Comparison of ENCODE assay signal across 9 mouse cellular contexts in the genomic region with DNA sequence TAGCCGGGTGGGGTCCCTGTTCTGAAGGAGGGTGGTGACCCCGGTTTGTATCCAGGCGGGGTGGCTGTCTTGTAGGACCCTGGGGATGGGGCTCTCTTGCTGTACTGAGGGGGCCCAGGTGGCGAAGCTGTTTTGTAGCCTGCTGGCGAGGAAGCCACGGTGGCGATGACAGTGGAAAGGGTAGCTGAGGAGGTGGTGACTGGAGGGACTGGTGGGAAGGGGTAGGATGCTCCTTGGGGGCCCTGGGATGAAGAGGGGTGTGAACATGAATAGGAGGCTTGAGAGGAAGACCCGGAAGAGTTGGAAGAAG. TPM values are rescaled to one million over a fixed set of nuclear protein-coding genes. Genes with fewer than 3 reads are reported as not detected.
DNase-seq lines count a peak whose midpoint lies in the region; ATAC-seq and TF ChIP-seq lines count a peak whose summit lies in the region.
"Had no signal": no experiment of that assay in that cellular context is flagged by ENCODE, and none has a peak within 500 bp of the region (broad histone marks: within the 10 kb centered on the region; RNA-seq: fewer than 3 reads in every experiment).

No protein-coding gene starts in this region.

- peak overlapping the region; percentile 54 for H3K27ac ChIP-seq in kidney, adult 2 months (ENCODE audit: insufficient read depth, low read depth, low read length)
- peak overlapping the region; percentile 90 for H3K27ac ChIP-seq in bone marrow, adult 2 months (ENCODE audit: control insufficient read depth, insufficient read depth, low read depth, low read length, poor library complexity)
- H3K27ac ChIP-seq in heart, postnatal 0 days (ENCODE audit: low read depth): peak overlapping the region; percentile 82; the same call in 1 of the 2 replicates
- H3K27ac ChIP-seq in macrophage: no peak overlapping the region

- H3K4me1 ChIP-seq in kidney, adult 2 months (ENCODE audit: control insufficient read depth, insufficient read depth, low read length): peaks cover 12% of the 10 kb centered on the region; the same call in 1 of the 2 replicates
- H3K4me1 ChIP-seq in bone marrow, adult 2 months (ENCODE audit: control insufficient read depth, insufficient read depth, low read length): no peaks in the 10 kb centered on the region; the same call in 1 of the 2 replicates
- H3K4me1 ChIP-seq in heart, postnatal 0 days (ENCODE audit: control insufficient read depth, insufficient read depth): 0 out of 2 replicates have a peak, but pooled peaks cover 4% of the 10 kb centered on the region

- H3K4me3 ChIP-seq in kidney, adult 2 months (ENCODE audit: insufficient read depth, low read depth, low read length): peak overlapping the region; percentile 71; the same call in 1 of the 2 replicates
- peak overlapping the region; percentile 78 for H3K4me3 ChIP-seq in bone marrow, adult 2 months (replicated peaks; ENCODE audit: control insufficient read depth, low read depth, low read length)
- H3K4me3 ChIP-seq in heart, postnatal 0 days (ENCODE audit: low read depth, low read length): peak overlapping the region; percentile 70
- H3K4me3 ChIP-seq in macrophage (ENCODE audit: inconsistent target): peak overlapping the region; percentile 10; the same call in 1 of the 2 replicates

- no peaks in the 10 kb centered on the region for H3K9me3 ChIP-seq in heart, postnatal 0 days (replicated peaks; ENCODE audit: control insufficient read depth, low read length)

- peak overlapping the region; percentile 100 for H3K4me2 ChIP-seq in heart, postnatal 0 days (ENCODE audit: low read depth, low read length)

- peaks cover 12% of the 10 kb centered on the region; the same call in 1 of the 2 replicates for H3K79me2 ChIP-seq in macrophage (ENCODE audit: inconsistent target)

- no peak for TF ChIP-seq POLR2A in kidney, adult 2 months (IDR thresholded peaks at IDR 0.05; ENCODE audit: low read depth, low read length)
- no peak for TF ChIP-seq POLR2A in bone marrow, adult 2 months (IDR thresholded peaks at IDR 0.05; ENCODE audit: borderline replicate concordance, control insufficient read depth, low read depth, low read length)

- peak overlapping the region; percentile 91 for H3K9ac ChIP-seq in heart, postnatal 0 days (replicated peaks; ENCODE audit: low read depth, low read length)

- ATAC-seq in heart, postnatal 0 days (ENCODE audit: insufficient read depth, low read depth): no peak

- H3K36me3 ChIP-seq in kidney, adult 2 months (ENCODE audit: control insufficient read depth, insufficient read depth, low read length): 0 out of 2 replicates have a peak, but pooled peaks cover 1% of the 10 kb centered on the region
- H3K36me3 ChIP-seq in heart, postnatal 0 days (replicated peaks; ENCODE audit: control insufficient read depth, insufficient read depth, low read length): peaks cover 39% of the 10 kb centered on the region
- H3K36me3 ChIP-seq in macrophage (ENCODE audit: inconsistent target): 0 out of 2 replicates have a peak, but pooled peaks cover 5% of the 10 kb centered on the region

- H3K27me3 ChIP-seq in kidney, adult 2 months (replicated peaks; ENCODE audit: control insufficient read depth, insufficient read depth, low read length): no peaks in the 10 kb centered on the region
- no peaks in the 10 kb centered on the region for H3K27me3 ChIP-seq in heart, postnatal 0 days (ENCODE audit: control insufficient read depth, insufficient read depth, low read length)

- 31% methylated on average over 8 of the region's 8 CpGs for WGBS in kidney, adult 2 months
- WGBS in bone marrow, adult 2 months: 20% methylated on average over 8 of the region's 8 CpGs
- WGBS in heart, postnatal 0 days: 14% methylated on average over 8 of the region's 8 CpGs
- WGBS in macrophage (ENCODE audit: missing documents): 31% methylated on average over 8 of the region's 8 CpGs

- no peak for TF ChIP-seq CTCF in kidney, adult 2 months (conservative IDR thresholded peaks at IDR 0.05; ENCODE audit: insufficient read depth, insufficient read length, low read depth, low read length)
- no peak for TF ChIP-seq CTCF in bone marrow, adult 2 months (IDR thresholded peaks at IDR 0.05; ENCODE audit: control insufficient read depth, insufficient read depth, low read length)
- no peak for TF ChIP-seq CTCF in heart, postnatal 0 days (IDR thresholded peaks at IDR 0.05; ENCODE audit: low read depth)

- DNase-seq in kidney, adult 2 months: no peak
- no peak for DNase-seq in kidney, adult 11 months
- DNase-seq in heart, postnatal 0 days (ENCODE audit: low spot score): no peak
- DNase-seq in MN1 (ENCODE audit: low spot score): no peak
- no peak for DNase-seq in urinary bladder, postnatal 25 days (ENCODE audit: low spot score)
- no peak for DNase-seq in cerebellum, adult 11-12 months

- TF ChIP-seq EP300 in heart, postnatal 0 days (IDR thresholded peaks at IDR 0.05; ENCODE audit: low read depth): no peak

RNA-seq across cellular contexts. Expression of gene Grcc10, which starts 5.1 kb away (rescaled TPM):
- 387 and 474 TPM in 2 replicates for polyA plus RNA-seq in kidney, adult 2 months (2012; rRNA removed)
- 138 and 208 TPM in 2 replicates for polyA plus RNA-seq in bone marrow, adult 2 months (2011; ENCODE audit: insufficient read depth, insufficient read length, low replicate concordance, missing spikeins)
- 119 and 153 TPM in 2 replicates for total RNA-seq in heart, postnatal 0 days (2014; rRNA removed; ENCODE audit: low replicate concordance)
- polyA plus RNA-seq in heart, postnatal 0 days (2015; fragmentation: Nextera tagmentation; extraction: Ambion mirVana): 492 and 535 TPM in 2 replicates
- 10 to 100 TPM in 19 of 26 experiments, 1 to 10 TPM in 7; 5.5 to 46.1 (median 17.1) TPM for total RNA-seq in macrophage (2018; cell fraction: chromatin; rRNA removed)
- total RNA-seq in macrophage (2018; cell fraction: cytosol; rRNA removed): 100 to 1,000 TPM; 123 to 226 (median 148) TPM
- 10 to 100 TPM; 14.9 to 66.2 (median 33.4) TPM for total RNA-seq in macrophage (2018; cell fraction: nucleus; rRNA removed)
- 43.6 to 99.2 TPM (median 63.8 TPM) in 3 replicates for polyA plus RNA-seq in macrophage (2018)

RNA-seq across cellular contexts. Expression of gene Ptpn6, which starts 7.7 kb away (rescaled TPM):
- polyA plus RNA-seq in kidney, adult 2 months (2012; rRNA removed): 21.5 and 31.7 TPM in 2 replicates
- 239 and 439 TPM in 2 replicates for polyA plus RNA-seq in bone marrow, adult 2 months (2011; ENCODE audit: insufficient read depth, insufficient read length, low replicate concordance, missing spikeins)
- 2.4 and 6.3 TPM in 2 replicates for total RNA-seq in heart, postnatal 0 days (2014; rRNA removed; ENCODE audit: low replicate concordance)
- polyA plus RNA-seq in heart, postnatal 0 days (2015; fragmentation: Nextera tagmentation; extraction: Ambion mirVana): 4.3 and 4.5 TPM in 2 replicates
- total RNA-seq in macrophage (2018; cell fraction: chromatin; rRNA removed): 100 to 1,000 TPM in 17 of 26 experiments, 10 to 100 TPM in 9; 26.9 to 536 (median 152) TPM
- total RNA-seq in macrophage (2018; cell fraction: cytosol; rRNA removed): 100 to 1,000 TPM; 107 to 454 (median 253) TPM
- total RNA-seq in macrophage (2018; cell fraction: nucleus; rRNA removed): 100 to 1,000 TPM in 20 of 26 experiments, 10 to 100 TPM in 6; 52.4 to 435 (median 173) TPM
- 172 to 251 TPM (median 215 TPM) in 3 replicates for polyA plus RNA-seq in macrophage (2018)

RNA-seq across cellular contexts. Expression of gene Gm45234, which starts 9.6 kb away (rescaled TPM):
- not detected in 2 replicates for polyA plus RNA-seq in kidney, adult 2 months (2012; rRNA removed)
- not detected in 2 replicates for polyA plus RNA-seq in bone marrow, adult 2 months (2011; ENCODE audit: insufficient read depth, insufficient read length, low replicate concordance, missing spikeins)
- total RNA-seq in heart, postnatal 0 days (2014; rRNA removed; ENCODE audit: low replicate concordance): not detected in 2 replicates
- not detected in 2 replicates for polyA plus RNA-seq in heart, postnatal 0 days (2015; fragmentation: Nextera tagmentation; extraction: Ambion mirVana)
- total RNA-seq in macrophage (2018; cell fraction: chromatin; rRNA removed): 1 to 10 TPM in 1 of 26 experiments, not detected in 25; 2.2 TPM
- total RNA-seq in macrophage (2018; cell fraction: cytosol; rRNA removed): under 1 TPM in 7 of 26 experiments, not detected in 19; 0.10 to 0.44 (median 0.19) TPM
- under 1 TPM in 1 of 26 experiments, not detected in 25; 0.28 TPM for total RNA-seq in macrophage (2018; cell fraction: nucleus; rRNA removed)
- polyA plus RNA-seq in macrophage (2018): not detected in 3 replicates
- total RNA-seq: gastrocnemius, postnatal 10 days had no signal

RNA-seq across cellular contexts. Expression of gene Atn1, which starts 10.1 kb away (rescaled TPM):
- 49.1 and 65.4 TPM in 2 replicates for polyA plus RNA-seq in kidney, adult 2 months (2012; rRNA removed)
- 11.3 and 19.1 TPM in 2 replicates for polyA plus RNA-seq in bone marrow, adult 2 months (2011; ENCODE audit: insufficient read depth, insufficient read length, low replicate concordance, missing spikeins)
- total RNA-seq in heart, postnatal 0 days (2014; rRNA removed; ENCODE audit: low replicate concordance): 7.8 and 8.5 TPM in 2 replicates
- polyA plus RNA-seq in heart, postnatal 0 days (2015; fragmentation: Nextera tagmentation; extraction: Ambion mirVana): 5.4 and 6.0 TPM in 2 replicates
- 10 to 100 TPM in 25 of 26 experiments, 1 to 10 TPM in 1; 6.9 to 45.0 (median 27.8) TPM for total RNA-seq in macrophage (2018; cell fraction: chromatin; rRNA removed)
- 10 to 100 TPM; 20.9 to 33.9 (median 27.3) TPM for total RNA-seq in macrophage (2018; cell fraction: cytosol; rRNA removed)
- 10 to 100 TPM; 13.0 to 48.5 (median 23.3) TPM for total RNA-seq in macrophage (2018; cell fraction: nucleus; rRNA removed)
- 17.0 to 35.6 TPM (median 21.7 TPM) in 3 replicates for polyA plus RNA-seq in macrophage (2018)

RNA-seq across cellular contexts. Expression of gene Eno2, which starts 23.2 kb away (rescaled TPM):
- 2.6 and 3.2 TPM in 2 replicates for polyA plus RNA-seq in kidney, adult 2 months (2012; rRNA removed)
- 0.68 and 1.4 TPM in 2 replicates for polyA plus RNA-seq in bone marrow, adult 2 months (2011; ENCODE audit: insufficient read depth, insufficient read length, low replicate concordance, missing spikeins)
- 1.7 and 4.1 TPM in 2 replicates for total RNA-seq in heart, postnatal 0 days (2014; rRNA removed; ENCODE audit: low replicate concordance)
- polyA plus RNA-seq in heart, postnatal 0 days (2015; fragmentation: Nextera tagmentation; extraction: Ambion mirVana): 1.3 and 1.5 TPM in 2 replicates
- total RNA-seq in macrophage (2018; cell fraction: chromatin; rRNA removed): 100 to 1,000 TPM in 25 of 26 experiments, 10 to 100 TPM in 1; 81.3 to 737 (median 196) TPM
- total RNA-seq in macrophage (2018; cell fraction: cytosol; rRNA removed): 10 to 100 TPM in 10 of 26 experiments, 1 to 10 TPM in 16; 4.9 to 24.9 (median 9.7) TPM
- total RNA-seq in macrophage (2018; cell fraction: nucleus; rRNA removed): 100 to 1,000 TPM in 13 of 26 experiments, 10 to 100 TPM in 13; 45.0 to 295 (median 98.8) TPM
- 4.8 to 9.6 TPM (median 6.7 TPM) in 3 replicates for polyA plus RNA-seq in macrophage (2018)

Comparison
In these comparisons a context has a peak if more than half of its experiments do, and no peak if none do; other contexts are left out.
1. H3K4me3 ChIP-seq: peak in every context shown above with its lines; median percentile 78 in bone marrow, adult 2 months; 71 in kidney, adult 2 months; 70 in heart, postnatal 0 days; 10 in macrophage.